Mouse (Mus musculus) ES-CJ7 (cell line): ENCODE measurements around the gene Sub1.

Source experiments
- DNase-seq: peaks from one replicate; pipeline ENCODE4 v3.0.0; 2011; ENCODE audit warnings: low read depth, low spot score

Sub1 gene

DNA sequence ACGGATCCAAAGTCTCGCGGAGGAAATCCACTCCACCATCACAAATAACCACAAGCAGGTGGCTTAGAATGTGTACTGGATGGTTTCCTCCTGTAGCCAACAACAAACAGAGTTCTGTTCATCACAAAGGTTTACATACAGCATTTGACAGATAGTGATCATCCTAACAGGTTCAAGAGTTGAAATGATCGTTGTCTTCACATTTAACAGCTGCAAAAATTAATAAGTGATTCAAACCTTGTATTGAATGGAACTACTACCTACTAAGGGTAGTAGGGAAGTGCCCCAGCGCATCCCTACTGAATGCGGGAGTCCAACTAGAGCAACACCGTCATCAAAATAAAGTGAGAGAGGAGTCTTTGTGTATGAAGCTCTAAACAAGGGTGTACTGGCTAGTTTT is at the start of gene Sub1:
Gene Sub1, minus strand, starts transcription at position 101 of the 400 bp plus-strand sequence.
- DNase-seq = no peak

DNA sequence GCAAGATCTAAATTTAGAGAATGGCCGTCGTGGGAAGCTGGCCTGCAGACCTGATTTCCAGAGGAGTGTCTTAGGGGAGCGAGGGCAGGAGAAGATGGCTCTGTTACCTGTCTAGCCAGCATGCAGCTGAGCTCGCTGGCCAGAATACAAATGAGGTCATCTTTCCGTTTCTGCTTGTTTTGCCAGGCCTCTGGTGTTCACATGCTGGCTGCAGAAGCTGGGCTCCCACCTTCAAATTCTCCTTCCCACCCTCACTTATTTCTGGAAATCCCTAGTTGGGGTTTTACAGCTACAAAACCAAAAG is 43.6 kb upstream of the Sub1 start:
- DNase-seq = no peak

DNA sequence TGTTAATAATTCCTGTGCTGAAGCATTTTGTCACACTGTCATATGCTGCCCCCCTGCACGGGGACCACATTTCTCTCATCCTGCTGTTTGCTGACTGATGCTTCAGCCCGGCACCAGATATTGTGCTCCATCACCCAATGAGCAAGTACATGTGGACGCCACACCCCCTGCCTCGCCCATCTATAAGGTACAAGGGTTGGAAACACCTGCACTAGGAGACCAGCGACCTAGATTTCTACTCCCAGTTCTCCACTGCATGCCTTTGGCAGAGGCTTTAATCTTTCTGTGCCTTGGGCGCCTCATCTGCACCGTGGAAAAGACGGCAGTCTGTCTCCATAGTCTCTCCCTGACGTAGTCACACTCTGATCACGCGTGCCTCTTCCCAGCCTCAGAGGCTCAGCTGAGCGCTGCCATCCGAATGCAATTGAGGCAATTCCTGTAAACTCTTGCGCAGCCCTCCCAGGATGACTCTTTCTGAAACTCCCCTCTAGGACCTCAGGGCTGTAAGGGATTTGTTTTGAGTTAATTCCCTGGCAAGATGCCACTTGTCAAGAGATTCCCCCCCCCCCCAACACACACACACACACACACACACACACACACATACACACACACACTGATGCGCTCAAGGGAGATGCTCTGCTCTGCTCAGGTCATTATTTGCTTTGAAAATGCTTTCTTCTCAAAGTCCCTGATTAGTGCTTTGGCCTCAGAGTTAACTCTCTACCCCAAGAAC is 43.1 kb upstream of the Sub1 start:
- peak; percentile 44 for DNase-seq

DNA sequence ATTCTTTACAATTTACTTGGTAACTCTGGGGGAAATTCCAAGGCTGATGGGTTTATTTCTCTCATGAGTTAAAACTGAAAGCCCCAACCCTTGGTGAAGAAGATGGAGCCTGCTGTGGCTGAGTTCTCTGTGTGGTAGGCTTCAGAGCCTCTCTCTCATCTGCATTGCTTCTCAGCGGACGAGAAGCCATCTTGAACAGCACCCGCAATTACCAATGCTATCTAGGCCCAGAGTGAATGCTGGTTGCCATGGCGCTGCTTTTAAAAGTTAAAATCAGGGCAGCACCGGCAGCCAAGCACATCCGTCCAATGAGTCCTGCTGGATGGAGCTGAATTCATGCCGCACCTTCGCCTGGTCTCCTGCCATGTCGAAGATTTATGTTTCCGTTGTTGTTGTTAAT is 42.5 kb upstream of the Sub1 start:
- DNase-seq = peak; percentile 54

DNA sequence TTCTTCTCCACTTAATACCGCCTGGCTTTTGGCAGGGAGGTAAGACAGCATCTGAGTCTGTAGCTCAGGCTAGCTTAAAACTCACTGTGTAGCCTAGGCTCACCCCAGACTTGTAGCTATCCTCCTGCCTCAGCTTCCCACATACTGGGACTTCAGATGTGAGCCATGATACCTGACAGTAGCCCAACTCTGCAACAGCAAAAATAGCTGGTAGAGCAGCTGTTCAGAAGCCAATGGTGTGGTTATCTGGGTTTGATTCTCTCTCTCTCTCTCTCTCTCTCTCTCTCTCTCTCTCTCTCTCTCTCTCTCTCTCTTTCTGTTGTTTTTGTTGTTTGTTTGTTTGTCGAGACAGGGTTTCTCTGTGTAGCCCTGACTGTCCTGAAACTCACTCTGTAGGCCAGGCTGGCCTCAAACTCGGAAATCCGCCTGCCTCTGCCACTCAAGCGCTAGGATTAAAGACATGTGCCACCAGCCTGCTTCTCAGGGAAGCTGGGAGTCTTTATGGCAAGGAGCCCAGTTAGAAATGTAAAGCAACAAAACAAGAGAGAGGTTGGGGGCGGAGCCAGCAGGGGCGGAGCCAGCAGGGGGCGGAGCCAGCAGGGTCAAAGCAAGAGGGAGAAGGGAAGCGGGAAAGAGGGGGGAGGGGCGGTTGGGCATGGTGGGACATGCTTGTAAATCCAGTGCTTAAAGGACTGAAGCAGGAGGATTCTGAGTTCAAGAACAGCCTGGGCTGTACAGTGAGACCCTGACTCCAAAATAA is 41.3 kb upstream of the Sub1 start:
- DNase-seq = peak; percentile 96

DNA sequence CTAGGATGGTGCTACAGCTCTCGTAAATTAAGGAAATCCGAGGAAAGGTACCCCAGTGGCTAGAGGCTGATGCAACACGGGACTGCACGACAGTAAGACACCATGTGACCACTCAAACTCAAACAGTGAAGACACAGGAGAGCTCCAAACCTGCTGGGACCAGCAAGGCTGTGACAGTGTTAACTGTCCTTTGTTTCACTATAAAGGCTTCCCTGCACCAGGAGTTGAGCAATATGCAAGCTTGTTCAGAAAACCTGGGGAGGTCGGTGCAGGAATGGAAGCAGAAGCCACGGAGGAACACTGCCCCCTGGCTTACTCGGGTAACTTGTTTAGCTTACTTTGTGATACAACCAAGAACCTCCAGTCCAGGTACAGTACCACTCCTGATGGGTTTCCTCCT is 40.4 kb upstream of the Sub1 start:
- peak; percentile 93 for DNase-seq

DNA sequence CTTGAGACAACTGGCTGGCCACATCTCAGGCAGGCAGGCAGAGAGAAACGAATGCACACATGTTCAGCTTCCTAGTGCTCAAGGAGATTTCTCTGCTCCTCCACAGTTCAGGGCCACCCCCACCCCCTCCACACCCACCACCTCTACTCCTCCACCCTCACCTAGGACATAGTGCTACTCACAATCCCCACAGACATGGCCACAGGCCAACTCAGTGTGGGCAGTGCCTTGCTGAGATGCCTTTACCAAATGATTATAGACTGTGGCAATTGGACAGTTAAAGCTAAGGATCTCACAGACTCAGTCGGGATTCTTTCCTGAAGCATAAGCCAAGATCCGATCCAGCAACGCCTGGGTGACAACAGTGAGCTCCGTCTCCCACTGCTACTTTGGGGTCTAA is 39.9 kb upstream of the Sub1 start:
- peak; percentile 21 for DNase-seq

DNA sequence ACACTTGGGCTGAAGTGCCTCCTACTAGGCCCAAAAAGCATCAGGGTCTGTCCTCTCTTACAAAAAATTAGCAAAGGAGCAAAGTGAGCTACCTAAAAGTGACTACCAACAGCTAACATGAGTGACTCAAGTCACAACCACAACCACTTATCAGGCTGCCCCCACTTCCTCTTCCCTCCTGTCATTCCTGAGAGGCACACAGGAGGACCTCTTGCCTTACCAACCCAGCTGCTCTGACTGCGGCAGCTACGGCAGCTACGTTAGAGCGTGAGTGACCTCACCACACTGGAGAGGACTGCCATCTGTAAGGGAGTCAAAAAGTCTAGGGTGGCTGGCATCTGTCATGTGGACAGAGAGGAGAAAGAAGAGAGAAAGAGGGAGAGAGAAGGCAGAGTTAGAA is 37.5 kb upstream of the Sub1 start:
- no peak for DNase-seq

DNA sequence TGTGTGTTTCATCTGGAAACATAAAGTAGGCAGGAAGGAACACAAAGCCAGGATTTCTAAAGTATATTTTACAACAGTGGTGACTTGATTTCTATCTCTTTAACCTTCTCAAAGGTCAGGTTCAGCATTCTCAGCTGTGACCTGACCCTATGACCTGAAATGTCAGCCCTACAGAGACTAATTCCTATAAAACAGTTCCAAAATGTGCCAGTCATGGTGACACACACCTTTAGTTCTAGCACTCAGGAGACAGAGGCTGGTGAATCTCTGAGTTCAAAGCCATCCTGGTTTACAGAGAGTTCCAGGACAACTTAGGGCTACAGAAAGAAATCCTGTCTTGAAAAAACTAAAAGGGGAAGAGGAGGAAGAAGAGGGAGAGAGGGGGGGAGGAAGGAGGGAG is 36.4 kb upstream of the Sub1 start:
- peak; percentile 34 for DNase-seq

DNA sequence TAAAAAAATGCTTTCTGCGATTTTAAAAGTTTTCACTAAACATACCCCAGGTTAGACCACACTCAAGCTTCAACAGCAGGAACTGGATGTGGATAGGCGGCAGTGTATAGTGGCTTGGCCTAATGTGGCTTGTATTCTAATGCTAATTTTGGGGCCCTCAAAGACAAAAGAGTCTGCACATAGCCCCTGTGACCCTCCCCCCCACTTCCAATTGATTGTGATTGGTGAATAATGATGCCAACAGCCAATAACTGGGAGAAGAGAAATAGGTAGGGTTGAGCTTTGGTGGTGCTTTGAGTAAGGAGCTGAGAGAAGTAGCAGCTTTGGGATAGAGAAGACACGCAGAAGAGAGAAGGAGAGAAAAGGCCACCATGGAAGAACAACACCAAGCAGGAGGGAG is 35.7 kb upstream of the Sub1 start:
- peak; percentile 96 for DNase-seq

DNA sequence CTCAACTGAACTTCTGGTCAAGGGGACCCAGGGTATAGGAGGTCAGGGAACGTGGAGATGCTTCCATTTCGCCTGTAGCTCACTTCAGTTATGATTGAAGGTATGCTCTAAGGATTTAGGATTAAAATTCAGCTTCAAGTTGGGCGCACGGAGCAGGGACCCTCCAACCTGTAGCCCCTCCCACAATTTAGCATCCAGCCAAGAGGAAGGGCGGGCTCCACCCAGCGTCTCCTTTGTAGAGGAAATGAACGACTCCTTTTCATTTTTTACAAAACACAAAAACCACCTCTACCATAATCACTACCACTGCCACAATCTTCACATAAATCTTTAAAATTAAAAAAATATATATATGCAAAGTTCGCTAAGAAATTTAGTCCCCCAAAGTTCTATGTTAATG is 35.1 kb upstream of the Sub1 start:
- peak; percentile 51 for DNase-seq

DNA sequence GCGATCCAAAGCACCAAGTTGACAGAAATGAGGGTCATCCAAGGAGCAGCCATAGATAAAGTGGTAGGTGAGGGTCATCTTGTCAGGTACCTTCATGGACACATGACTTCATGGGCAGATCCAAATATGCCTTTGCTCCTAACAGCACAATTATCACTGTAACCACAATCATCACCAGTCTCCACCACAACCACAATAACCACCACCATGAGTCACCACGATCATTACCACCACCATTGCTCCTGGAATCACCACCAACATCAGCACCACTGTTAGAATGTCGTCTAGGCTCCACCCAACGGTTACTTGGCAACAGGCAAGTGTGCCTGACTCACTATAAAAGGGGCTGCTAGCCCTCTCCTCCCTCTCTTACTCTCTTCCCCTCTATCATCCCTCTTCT is 33.4 kb upstream of the Sub1 start:
- no peak for DNase-seq

DNA sequence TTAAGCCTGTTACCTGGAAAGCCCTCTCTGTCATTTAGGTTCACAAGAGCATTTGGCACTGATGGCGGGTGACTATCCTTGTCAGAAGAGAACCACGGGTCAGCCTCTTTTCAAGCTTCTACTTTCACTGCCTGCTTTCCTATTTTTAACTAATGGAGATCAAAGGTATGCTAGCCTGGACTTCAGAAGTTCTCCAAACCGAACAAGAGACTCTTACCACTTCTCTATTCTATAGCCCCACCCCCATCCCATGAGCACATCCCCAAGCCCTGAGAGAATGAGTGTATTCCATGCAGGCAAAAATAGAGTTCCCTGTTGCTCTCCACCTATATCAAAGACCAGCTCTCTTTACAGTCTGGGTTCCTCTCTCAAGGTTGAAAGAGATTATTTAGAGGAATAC is 31.0 kb upstream of the Sub1 start:
- no peak for DNase-seq

DNA sequence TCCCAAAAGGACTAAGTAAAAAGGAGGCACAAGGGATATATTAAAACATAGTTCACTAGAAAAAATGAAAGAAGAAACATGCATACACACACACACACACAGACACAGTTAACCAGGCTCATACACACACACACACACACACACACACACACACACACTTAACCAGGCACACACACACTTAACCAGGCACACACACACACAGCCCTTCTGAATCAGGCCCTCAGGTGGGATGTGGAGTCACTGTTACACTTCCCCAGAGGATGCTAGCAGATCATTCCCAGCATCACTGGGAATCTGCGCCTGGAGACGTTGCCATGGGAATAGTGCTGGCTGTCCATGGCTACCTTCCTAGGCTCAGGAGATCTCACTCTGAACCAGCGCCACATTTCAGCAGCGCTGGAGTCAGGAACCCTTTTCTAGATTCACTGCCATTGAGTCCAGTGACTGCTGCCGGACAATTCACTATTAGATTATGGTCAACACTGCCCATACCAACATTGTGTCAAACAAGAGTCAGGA is 30.2 kb upstream of the Sub1 start:
- DNase-seq = no peak

DNA sequence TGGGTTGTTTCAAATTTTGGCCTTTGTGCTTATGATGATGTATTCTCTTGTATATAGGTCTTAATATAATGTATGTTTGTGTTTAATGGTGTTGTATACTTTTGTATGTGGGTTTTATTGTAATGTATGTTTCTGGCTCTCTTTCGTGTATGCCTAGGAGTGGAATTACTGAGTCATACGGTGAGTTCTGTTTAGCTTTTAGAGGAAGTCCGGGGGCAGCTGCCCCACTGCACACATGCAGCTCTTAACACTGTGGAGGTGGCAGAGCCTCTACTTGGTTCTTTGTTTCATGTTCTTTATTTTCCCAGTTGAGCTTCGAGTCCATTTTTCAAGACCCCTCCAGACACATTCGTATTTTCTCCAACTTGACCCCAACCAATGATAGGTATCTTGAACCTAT is 29.2 kb upstream of the Sub1 start:
- no peak for DNase-seq

DNA sequence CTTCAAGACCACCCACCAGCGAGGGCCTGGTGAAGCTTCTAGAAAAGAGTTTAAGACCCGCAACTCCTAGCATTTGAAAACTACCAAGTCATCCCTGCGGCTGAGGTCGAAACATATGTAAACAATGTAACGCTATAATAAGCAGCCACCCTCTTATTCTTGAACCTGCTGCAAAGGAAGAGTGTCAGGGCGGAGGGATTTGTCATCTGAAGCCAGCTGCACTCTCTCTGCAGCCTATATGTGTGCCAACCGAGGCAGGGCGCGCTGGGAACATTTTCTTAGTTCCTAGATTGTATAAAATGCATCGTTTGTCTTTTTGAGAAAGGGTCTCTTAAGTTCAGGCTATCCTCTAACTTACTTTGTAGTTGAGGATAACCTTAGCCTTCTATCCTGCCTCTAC is 28.6 kb upstream of the Sub1 start:
- no peak for DNase-seq

DNA sequence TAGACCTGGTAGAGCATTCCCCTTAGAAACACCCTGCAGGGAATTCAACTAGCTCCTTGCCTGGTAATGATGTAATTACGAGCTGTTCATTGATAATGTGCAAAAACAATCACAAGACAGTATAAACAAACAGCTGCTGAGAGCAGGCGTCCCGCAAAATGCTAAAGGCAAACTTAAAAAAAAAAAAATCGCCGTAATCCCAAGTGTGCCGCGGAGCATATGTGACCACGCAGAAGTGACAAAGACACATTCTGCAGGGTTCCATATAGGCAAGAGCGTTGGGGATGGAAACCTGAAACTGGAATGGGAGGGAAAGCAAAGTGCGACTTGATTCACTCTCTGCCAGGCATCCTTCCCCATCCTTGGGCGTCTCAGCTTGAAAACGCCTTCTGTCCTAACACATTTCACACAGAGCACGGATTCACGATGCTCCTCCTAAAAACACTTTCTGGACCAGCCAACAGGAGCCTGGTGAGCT is 28.0 kb upstream of the Sub1 start:
- no peak for DNase-seq

DNA sequence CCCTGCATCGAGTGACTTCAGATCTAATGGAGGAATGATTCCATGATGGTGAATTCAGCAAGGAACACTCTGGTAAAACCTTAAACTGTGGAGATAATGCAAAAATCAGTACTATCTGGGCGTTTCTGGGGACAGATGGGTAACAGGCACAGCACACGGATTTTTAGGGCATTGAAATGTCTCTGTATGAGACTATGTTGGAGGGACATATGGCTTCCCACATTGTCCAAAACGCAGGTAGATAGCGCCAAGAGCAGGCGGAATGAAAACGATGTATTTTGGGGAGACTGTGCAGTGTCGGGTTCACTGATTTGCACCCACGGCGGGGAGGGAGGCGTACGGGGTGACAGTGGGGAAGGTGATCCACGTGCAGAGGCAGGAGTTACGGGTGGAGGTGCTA is 22.7 kb upstream of the Sub1 start:
- DNase-seq = no peak

DNA sequence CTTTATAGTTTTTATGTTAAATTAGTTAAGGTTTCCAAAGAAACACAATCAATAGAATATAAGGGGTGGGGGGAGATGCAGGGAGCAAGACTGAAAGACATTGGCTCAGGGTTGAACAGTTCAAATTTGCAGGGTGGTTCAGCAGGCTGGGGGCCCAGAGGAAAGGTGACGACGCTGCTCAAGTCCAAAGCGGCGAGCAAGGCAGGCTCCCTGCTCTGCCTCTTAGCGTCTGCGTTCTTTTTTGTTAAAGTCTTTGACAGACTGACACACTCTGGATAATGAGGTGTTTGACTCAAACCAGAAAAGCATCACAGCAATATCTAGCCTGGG is 21.6 kb upstream of the Sub1 start:
- no peak for DNase-seq

DNA sequence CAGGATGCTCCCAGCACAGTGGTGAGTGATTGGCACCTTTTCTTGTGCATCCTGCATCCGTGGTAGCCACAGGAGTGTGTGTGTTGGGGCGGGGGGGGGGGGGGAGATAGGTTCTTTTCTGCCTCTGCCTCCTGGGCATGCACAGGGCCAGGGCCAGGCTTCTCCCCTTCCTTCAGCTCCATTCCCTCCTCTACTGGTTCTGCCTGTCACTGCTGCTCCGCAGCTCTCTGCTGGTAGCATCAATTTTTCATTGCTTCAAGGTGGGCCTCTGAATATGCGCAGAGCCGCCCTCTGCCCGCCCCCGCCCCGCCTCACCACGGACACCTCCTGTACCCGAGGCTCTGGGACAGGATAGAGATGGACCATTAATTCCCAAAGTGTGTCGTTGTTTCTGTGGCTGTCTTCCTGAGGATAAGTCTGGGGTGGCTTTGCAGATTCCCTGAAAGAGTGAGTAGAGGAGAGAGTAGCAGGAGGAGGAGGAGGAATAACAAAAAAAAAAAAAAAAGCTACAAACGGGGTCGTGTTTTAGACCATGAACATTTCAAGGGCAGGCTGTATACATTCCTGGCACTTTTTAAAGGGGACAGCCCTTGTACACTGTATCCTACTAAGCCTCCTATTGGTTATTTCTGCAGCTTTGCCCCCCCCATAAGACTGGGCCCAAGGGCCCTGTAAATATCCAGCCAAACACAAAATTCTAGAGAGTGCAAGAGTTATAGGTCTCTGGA is 21.1 kb upstream of the Sub1 start:
- DNase-seq = no peak

DNA sequence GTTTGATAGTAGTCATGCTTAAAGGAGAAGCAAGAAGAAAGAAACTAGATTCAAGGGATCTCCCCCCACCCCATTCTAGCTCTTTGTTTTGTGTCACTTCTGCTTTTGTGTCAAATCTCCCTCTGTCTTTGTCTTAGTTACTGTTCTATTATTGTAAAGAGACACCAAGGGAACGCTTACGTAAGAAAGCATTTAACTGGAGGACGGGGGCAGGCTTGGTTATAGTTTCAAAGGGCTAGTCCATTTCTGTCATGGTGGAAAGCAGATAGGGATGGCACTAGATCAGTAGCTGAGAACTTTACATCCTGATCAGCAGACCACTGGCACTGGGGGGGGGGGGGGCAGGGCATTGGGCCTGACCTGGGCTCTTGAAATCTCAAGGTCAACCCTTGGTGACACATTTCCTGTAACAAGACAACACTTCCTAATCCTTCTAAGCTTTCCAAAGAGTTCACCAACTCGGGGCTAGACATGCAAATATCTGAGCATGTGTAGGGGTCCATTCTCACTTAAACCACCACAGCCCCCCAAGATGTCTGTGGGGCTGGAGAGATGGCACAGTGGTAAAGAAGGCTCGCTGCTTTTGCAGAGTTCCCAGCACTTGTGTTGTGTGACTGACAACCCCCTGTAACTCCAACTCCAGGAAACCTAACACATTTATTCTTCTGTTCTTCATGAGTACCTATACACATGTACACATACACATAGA is 17.6 kb upstream of the Sub1 start:
- no peak for DNase-seq
